Mouse (Mus musculus) neutrophil, adult 5-6 weeks (primary cell): ENCODE data around the gene Angptl8. TPM values are rescaled to one million over a fixed set of nuclear protein-coding genes. Genes with fewer than 3 reads are reported as not detected.
"Not testable (repeated sequence)": the region's sequence is repeated elsewhere in the genome, so short reads cannot be mapped to it uniquely, and the experiment has no call there.

Experiments
- ATAC-seq: fragments of 151-379, 151-347 bp; 2 replicates; pipeline ENCODE4 v1.8.0; 2017; ENCODE audit warnings: mild to moderate bottlenecking, moderate TSS enrichment; ENCODE audit not compliant: insufficient number of reproducible peaks, poor library complexity, low FRiP score, severe bottlenecking; ENCODE audit errors: extremely low read depth
- total RNA-seq: library from RNA; stranded (forward); fragments of 200-1000 nt; gene quantifications from 2 replicates; pipeline ENCODE4 v1.2.3, GENCODE M21; 2017

Gene Angptl8
- not detected in 2 replicates for total RNA-seq

GRCm38 (mm10) chr9:21835258-21835912 lies at the start of gene Angptl8:
Angptl8 (plus strand) TSS chr9:21835510.
- ATAC-seq: no peak

GRCm38 (mm10) chr9:21786309-21786708 lies 49.0 kb upstream of the Angptl8 start:
- ATAC-seq: not testable (repeated sequence)

- peak; percentile 54; the same call in 1 of the 2 replicates for ATAC-seq
Measured at GRCm38 (mm10) chr9:21786906-21787305, 48.4 kb upstream of the Angptl8 start.

GRCm38 (mm10) chr9:21787654-21788053 lies 47.7 kb upstream of the Angptl8 start:
- ATAC-seq: no peak

GRCm38 (mm10) chr9:21788234-21788633 lies 47.1 kb upstream of the Angptl8 start:
- ATAC-seq: no peak

- ATAC-seq: no peak
Measured at GRCm38 (mm10) chr9:21791861-21792260, 43.4 kb upstream of the Angptl8 start.

GRCm38 (mm10) chr9:21792644-21793043 lies 42.7 kb upstream of the Angptl8 start:
- no peak for ATAC-seq

- ATAC-seq: not testable (repeated sequence)
Measured at GRCm38 (mm10) chr9:21793507-21793906, 41.8 kb upstream of the Angptl8 start.

GRCm38 (mm10) chr9:21794344-21794834 lies 40.9 kb upstream of the Angptl8 start:
- ATAC-seq: no peak

- ATAC-seq: no peak
Measured at GRCm38 (mm10) chr9:21794925-21795324, 40.4 kb upstream of the Angptl8 start.

- no peak for ATAC-seq
Measured at GRCm38 (mm10) chr9:21795579-21795978, 39.7 kb upstream of the Angptl8 start.

GRCm38 (mm10) chr9:21796259-21796658 lies 39.1 kb upstream of the Angptl8 start:
- ATAC-seq: no peak

- no peak for ATAC-seq
Measured at GRCm38 (mm10) chr9:21796919-21797318, 38.4 kb upstream of the Angptl8 start.

- no peak for ATAC-seq
Measured at GRCm38 (mm10) chr9:21797921-21798344, 37.4 kb upstream of the Angptl8 start.

GRCm38 (mm10) chr9:21798345-21799009 lies 36.8 kb upstream of the Angptl8 start, which contains the start of gene Kank2:
Kank2 (minus strand) TSS chr9:21798744.
- no peak for ATAC-seq

GRCm38 (mm10) chr9:21799010-21799350 lies 36.3 kb upstream of the Angptl8 start:
- no peak for ATAC-seq

GRCm38 (mm10) chr9:21801121-21801520 lies 34.2 kb upstream of the Angptl8 start:
- ATAC-seq: no peak

- no peak for ATAC-seq
Measured at GRCm38 (mm10) chr9:21801591-21801990, 33.7 kb upstream of the Angptl8 start.

- peak; percentile 61 for ATAC-seq
Measured at GRCm38 (mm10) chr9:21803986-21804644, 31.2 kb upstream of the Angptl8 start.

- no peak for ATAC-seq
Measured at GRCm38 (mm10) chr9:21806363-21806762, 28.9 kb upstream of the Angptl8 start.
